9 mouse cellular contexts compared by ENCODE assay signal in genomic region chr7:19073504-19073903, GRCm38 (mm10). TPM values are rescaled to one million over a fixed set of nuclear protein-coding genes. Genes with fewer than 3 reads are reported as not detected.
DNase-seq lines count a peak whose midpoint lies in the region; ATAC-seq and TF ChIP-seq lines count a peak whose summit lies in the region.
"Had no signal": no experiment of that assay in that cellular context is flagged by ENCODE, and none has a peak within 500 bp of the region (broad histone marks: within the 10 kb centered on the region; RNA-seq: fewer than 3 reads in every experiment).

No protein-coding gene starts in this region.

- H3K27ac ChIP-seq in heart, postnatal 0 days (ENCODE audit: low read depth): no peak overlapping the region
- H3K27ac ChIP-seq in cortical plate, adult 2 months (ENCODE audit: insufficient read depth, low read length): no peak overlapping the region
- no peak overlapping the region for H3K27ac ChIP-seq in heart, embryonic 10.5 days

- H3K4me3 ChIP-seq in heart, postnatal 0 days (ENCODE audit: low read depth, low read length): no peak overlapping the region
- H3K4me3 ChIP-seq in cortical plate, adult 2 months (ENCODE audit: insufficient read depth, low read length): no peak overlapping the region
- no peak overlapping the region for H3K4me3 ChIP-seq in heart, embryonic 10.5 days

- 76% methylated on average over 9 of the region's 9 CpGs for WGBS in heart, postnatal 0 days
- WGBS in heart, embryonic 10.5 days: 72% methylated on average over 9 of the region's 9 CpGs

- no peaks in the 10 kb centered on the region for H3K9me3 ChIP-seq in heart, postnatal 0 days (replicated peaks; ENCODE audit: control insufficient read depth, low read length)
- H3K9me3 ChIP-seq in heart, embryonic 10.5 days: no peaks in the 10 kb centered on the region

- H3K36me3 ChIP-seq in heart, postnatal 0 days (replicated peaks; ENCODE audit: control insufficient read depth, insufficient read depth, low read length): peaks cover 8% of the 10 kb centered on the region
- peaks cover 10% of the 10 kb centered on the region for H3K36me3 ChIP-seq in heart, embryonic 10.5 days

- H3K27me3 ChIP-seq in heart, postnatal 0 days (ENCODE audit: control insufficient read depth, insufficient read depth, low read length): no peaks in the 10 kb centered on the region
- no peaks in the 10 kb centered on the region for H3K27me3 ChIP-seq in heart, embryonic 10.5 days (ENCODE audit: insufficient read depth, poor library complexity, severe bottlenecking)

- H3K4me1 ChIP-seq in heart, postnatal 0 days (ENCODE audit: control insufficient read depth, insufficient read depth): peaks cover 20% of the 10 kb centered on the region
- peaks cover 4% of the 10 kb centered on the region for H3K4me1 ChIP-seq in cortical plate, adult 2 months (ENCODE audit: control insufficient read depth, insufficient read depth, low read length)
- peaks cover 21% of the 10 kb centered on the region for H3K4me1 ChIP-seq in heart, embryonic 10.5 days

- peak; percentile 65 for TF ChIP-seq CTCF in heart, postnatal 0 days (IDR thresholded peaks at IDR 0.05; ENCODE audit: low read depth)
- peak; percentile 40; the same call in 1 of the 2 replicates for TF ChIP-seq CTCF in cortical plate, adult 2 months (IDR thresholded peaks at IDR 0.05; ENCODE audit: extremely low read depth, insufficient read depth, low read length)

- no peak for TF ChIP-seq POLR2A in cortical plate, adult 2 months (IDR thresholded peaks at IDR 0.05; ENCODE audit: extremely low read depth, insufficient read depth, low read length)

- DNase-seq in heart, postnatal 0 days (ENCODE audit: low spot score): no peak
- no peak for DNase-seq in heart, adult 11 months
- peak; percentile 50 to 71 for DNase-seq in spleen, postnatal 10 days (ENCODE audit: low spot score in 2 of 2)
- no peak for DNase-seq in spleen, adult 18-20 months
- DNase-seq in thymus, postnatal 14 days: peak; percentile 72
- no peak for DNase-seq in left cerebral cortex, adult 11 months (ENCODE audit: low spot score)
- no peak for DNase-seq in heart, embryonic 10.5 days (ENCODE audit: low spot score)

- H3K4me2 ChIP-seq in heart, postnatal 0 days (ENCODE audit: low read depth, low read length): no peak overlapping the region

- no peak for TF ChIP-seq EP300 in heart, postnatal 0 days (IDR thresholded peaks at IDR 0.05; ENCODE audit: low read depth)

- no peak overlapping the region for H3K9ac ChIP-seq in heart, postnatal 0 days (replicated peaks; ENCODE audit: low read depth, low read length)

- ATAC-seq in heart, postnatal 0 days (ENCODE audit: insufficient read depth, low read depth): no peak

RNA-seq across cellular contexts. Expression of gene Dmwd, which starts 2.5 kb away (rescaled TPM):
- total RNA-seq in heart, postnatal 0 days (2014; rRNA removed; ENCODE audit: low replicate concordance): 71.6 and 76.4 TPM in 2 replicates
- 10.6 and 10.9 TPM in 2 replicates for polyA plus RNA-seq in heart, postnatal 0 days (2015; fragmentation: Nextera tagmentation; extraction: Ambion mirVana)
- 171 and 178 TPM in 2 replicates for polyA plus RNA-seq in cortical plate, adult 2 months (2012; rRNA removed)
- polyA plus RNA-seq in heart, embryonic 10.5 days (2016; fragmentation: Nextera tagmentation; extraction: Ambion mirVana): 14.8 and 18.0 TPM in 2 replicates

RNA-seq across cellular contexts. Expression of gene Dmpk, which starts 10.1 kb away (rescaled TPM):
- total RNA-seq in heart, postnatal 0 days (2014; rRNA removed; ENCODE audit: low replicate concordance): 184 and 253 TPM in 2 replicates
- 97.0 and 98.5 TPM in 2 replicates for polyA plus RNA-seq in heart, postnatal 0 days (2015; fragmentation: Nextera tagmentation; extraction: Ambion mirVana)
- 40.9 and 47.6 TPM in 2 replicates for polyA plus RNA-seq in cortical plate, adult 2 months (2012; rRNA removed)
- 16.9 and 17.7 TPM in 2 replicates for polyA plus RNA-seq in heart, embryonic 10.5 days (2016; fragmentation: Nextera tagmentation; extraction: Ambion mirVana)

RNA-seq across cellular contexts. Expression of gene Rsph6a, which starts 19.0 kb away (rescaled TPM):
- total RNA-seq in heart, postnatal 0 days (2014; rRNA removed; ENCODE audit: low replicate concordance): not detected in 2 replicates
- not detected in 2 replicates for polyA plus RNA-seq in heart, postnatal 0 days (2015; fragmentation: Nextera tagmentation; extraction: Ambion mirVana)
- 0.10 and 0.17 TPM in 2 replicates for polyA plus RNA-seq in cortical plate, adult 2 months (2012; rRNA removed)
- polyA plus RNA-seq in heart, embryonic 10.5 days (2016; fragmentation: Nextera tagmentation; extraction: Ambion mirVana): not detected in 2 replicates

RNA-seq across cellular contexts. Expression of gene Six5, which starts 20.9 kb away (rescaled TPM):
- 19.0 and 21.0 TPM in 2 replicates for total RNA-seq in heart, postnatal 0 days (2014; rRNA removed; ENCODE audit: low replicate concordance)
- polyA plus RNA-seq in heart, postnatal 0 days (2015; fragmentation: Nextera tagmentation; extraction: Ambion mirVana): 3.8 and 4.0 TPM in 2 replicates
- 4.7 and 5.0 TPM in 2 replicates for polyA plus RNA-seq in cortical plate, adult 2 months (2012; rRNA removed)
- polyA plus RNA-seq in heart, embryonic 10.5 days (2016; fragmentation: Nextera tagmentation; extraction: Ambion mirVana): 5.7 and 6.1 TPM in 2 replicates

RNA-seq across cellular contexts. Expression of gene Gm4969, which starts 44.7 kb away (rescaled TPM):
- 0.19 and 0.69 TPM in 2 replicates for total RNA-seq in heart, postnatal 0 days (2014; rRNA removed; ENCODE audit: low replicate concordance)
- 0.21 and 0.38 TPM in 2 replicates for polyA plus RNA-seq in heart, postnatal 0 days (2015; fragmentation: Nextera tagmentation; extraction: Ambion mirVana)
- polyA plus RNA-seq in cortical plate, adult 2 months (2012; rRNA removed): 0.70 and 1.1 TPM in 2 replicates
- 1.7 and 2.1 TPM in 2 replicates for polyA plus RNA-seq in heart, embryonic 10.5 days (2016; fragmentation: Nextera tagmentation; extraction: Ambion mirVana)
- polyA plus RNA-seq: large intestine, adult 2 months had no signal

Comparison
In these comparisons a context has a peak if more than half of its experiments do, and no peak if none do; other contexts are left out.
1. DNase-seq: peak in spleen, postnatal 10 days (2 of 2) and thymus, postnatal 14 days (single experiment); none in heart, postnatal 0 days (single experiment), heart, adult 11 months (single experiment), spleen, adult 18-20 months (0 of 2), left cerebral cortex, adult 11 months (single experiment) and heart, embryonic 10.5 days (single experiment).